Mouse (Mus musculus) lung, postnatal 14 days (tissue): ENCODE data around the gene Wdr72.
A peak's percentile ranks its signal among the peaks of the same experiment; 100 is the strongest.

Source experiments
- DNase-seq: peaks from one replicate; pipeline ENCODE4 v3.0.0; 2021

Gene Wdr72

DNA sequence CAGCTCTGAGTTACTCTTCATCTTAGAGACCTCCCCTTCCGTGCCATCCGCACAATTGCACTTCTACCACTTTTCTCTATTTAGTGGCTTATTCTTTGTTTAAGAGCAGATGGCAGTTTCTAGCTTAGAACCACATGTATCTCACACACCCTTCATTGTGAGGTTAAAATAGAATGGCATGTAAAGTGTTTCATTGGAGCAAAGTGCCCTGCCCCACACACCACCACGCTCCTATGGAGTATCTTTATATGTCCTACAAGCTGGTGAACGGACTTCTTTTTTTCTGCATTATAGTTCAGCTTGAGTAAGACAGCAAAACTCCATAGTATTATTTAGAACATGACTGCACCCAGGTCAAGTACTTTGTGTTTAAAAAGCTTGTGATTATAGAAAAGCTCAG is 137.9 kb downstream of the Wdr72 start:
- no peak for DNase-seq

DNA sequence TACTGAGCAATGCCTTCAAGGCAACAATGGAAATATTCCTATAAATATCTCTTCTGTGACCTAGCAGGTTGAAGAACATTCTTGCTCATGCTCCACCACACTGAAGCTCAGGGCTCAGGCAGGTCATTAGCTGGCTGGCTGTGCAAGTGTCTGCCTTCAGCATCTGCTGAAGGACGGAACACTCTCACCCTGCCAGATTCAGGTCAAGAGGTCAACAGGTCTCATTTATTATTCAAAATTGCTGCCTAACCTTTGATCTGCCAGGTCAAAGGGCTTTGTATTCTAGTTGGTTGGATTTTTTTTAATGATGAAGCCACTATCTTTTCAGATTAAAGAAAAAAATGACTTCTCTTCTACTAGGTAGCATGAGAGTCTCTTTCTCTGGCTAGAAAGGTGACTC is 139.3 kb downstream of the Wdr72 start:
- DNase-seq: no peak

DNA sequence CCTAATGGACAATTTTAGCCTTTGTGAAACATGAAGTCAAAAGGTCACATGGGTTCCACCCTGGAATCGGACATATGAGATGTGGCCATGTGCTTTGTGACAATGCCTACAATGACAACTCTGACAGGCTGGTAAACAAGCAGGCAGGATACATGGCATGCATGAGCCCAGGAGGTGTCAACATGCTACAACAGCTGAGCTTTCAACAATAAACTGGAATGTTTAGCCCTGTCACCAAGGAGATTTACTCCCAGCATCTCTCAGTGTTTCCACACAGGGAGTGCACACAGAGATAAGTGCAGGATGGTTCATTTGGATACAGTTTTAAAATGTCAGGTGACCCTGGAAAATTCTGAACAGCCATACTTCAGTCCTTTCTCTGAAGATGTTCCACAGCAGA is 140.4 kb downstream of the Wdr72 start:
- no peak for DNase-seq

DNA sequence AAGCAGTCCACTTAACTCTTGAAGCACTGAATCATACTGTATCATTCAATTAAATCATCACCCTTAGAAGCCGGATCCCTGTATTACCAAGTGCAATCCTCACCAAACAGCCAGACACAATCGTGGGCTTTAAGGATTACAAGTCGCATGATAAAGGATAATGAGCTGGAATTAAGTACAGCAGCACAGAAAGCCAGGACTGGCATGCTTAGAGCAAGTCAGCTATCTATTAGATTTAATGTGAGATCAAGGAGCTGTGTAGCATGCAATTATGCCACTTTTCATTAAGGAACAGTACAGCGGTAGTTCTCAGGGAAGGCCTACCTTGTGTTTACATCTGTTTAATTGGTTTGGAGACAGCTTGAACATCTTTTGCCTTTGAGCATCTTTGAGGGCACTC is 148.2 kb downstream of the Wdr72 start:
- DNase-seq: no peak

GRCm38 (mm10) chr9:74277752-74278385 is 167.7 kb downstream of the Wdr72 start:
- no peak for DNase-seq

GRCm38 (mm10) chr9:74282072-74282471 is 171.9 kb downstream of the Wdr72 start:
- no peak for DNase-seq

GRCm38 (mm10) chr9:74286210-74286609 is 176.1 kb downstream of the Wdr72 start:
- DNase-seq: peak; percentile 29

- peak; percentile 11 for DNase-seq
These were observed 184.3 kb downstream of the Wdr72 start for GRCm38 (mm10) chr9:74294479-74294878.

DNA sequence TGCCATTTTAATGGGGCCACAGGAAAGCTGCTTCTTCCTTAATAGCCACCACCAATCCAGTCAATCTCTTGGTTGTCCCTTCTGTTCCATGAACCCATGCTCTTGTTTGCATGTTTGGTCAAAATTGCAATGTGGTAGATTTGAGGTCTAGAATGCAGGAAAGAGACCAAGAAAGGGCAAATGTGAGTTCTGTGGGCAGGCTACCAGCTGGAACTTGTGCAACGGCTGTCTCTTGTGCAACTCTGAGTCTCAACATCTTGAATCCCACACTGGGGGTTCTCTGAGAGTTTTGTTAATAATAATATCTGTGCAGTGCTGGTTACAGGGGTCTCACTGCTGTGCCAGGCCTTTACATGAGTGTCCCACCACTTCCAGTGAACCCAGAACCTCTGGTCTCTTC is 208.6 kb downstream of the Wdr72 start:
- no peak for DNase-seq

DNA sequence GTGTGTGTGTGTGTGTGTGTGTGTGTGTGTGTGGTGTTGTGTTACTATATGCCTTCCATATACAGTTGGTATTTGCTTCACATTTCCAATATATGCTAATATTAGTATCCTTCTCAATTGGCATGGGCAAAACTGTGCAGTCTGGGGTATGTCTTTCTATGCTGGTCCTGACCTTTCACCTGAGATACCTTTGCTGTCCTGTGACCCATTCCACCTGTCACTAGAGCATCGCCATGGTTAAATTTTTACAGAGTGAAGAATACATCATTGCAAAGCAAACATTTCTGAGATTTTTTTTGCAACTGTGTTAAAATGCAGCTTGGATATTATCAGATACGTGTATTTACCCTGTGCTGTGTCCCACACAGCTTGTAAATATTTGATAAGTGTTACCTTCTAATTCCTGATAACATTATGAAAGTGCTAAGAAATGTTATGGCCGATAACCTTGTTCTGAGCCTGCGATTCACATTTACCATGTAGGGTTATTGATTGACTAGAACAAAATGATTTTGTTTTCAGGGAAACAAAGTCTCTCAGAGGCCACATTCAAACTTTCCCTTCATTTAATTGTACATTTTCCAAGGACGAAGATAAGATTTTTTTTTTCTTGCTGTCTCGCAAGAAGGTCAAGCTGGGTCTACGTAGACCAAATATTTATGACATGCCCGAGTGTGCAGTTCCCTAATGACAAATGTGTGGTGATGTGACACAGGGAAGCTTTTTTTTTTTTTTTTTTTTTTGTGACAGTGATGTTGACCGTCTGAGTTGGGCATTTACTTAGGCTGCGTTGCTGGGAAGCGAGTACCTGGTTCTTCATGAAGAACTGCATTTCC is 214.2 kb downstream of the Wdr72 start:
- DNase-seq: no peak

- DNase-seq: no peak
These were observed 214.8 kb downstream of the Wdr72 start for GRCm38 (mm10) chr9:74324925-74325295.

DNA sequence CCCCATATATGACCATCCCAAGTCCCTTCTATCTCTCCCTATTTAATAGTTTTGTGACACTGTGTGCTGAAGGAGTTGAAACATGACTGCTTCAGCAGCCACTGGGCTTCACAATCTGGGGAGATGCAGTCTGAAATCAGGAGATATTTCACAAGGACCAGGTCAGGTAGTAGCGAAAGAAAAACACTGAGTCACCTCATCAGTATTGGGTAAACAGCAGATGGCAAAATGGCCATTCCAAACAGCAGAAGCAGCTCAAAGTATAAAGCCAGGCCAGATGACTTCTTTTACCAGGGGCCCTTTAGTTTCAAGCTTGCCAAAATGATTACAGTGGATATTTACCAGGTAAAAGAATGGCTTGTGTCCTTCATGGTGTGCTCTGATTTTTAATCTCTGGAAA is 215.8 kb downstream of the Wdr72 start:
- DNase-seq: no peak

GRCm38 (mm10) chr9:74328821-74329220 is 218.7 kb downstream of the Wdr72 start:
- no peak for DNase-seq

DNA sequence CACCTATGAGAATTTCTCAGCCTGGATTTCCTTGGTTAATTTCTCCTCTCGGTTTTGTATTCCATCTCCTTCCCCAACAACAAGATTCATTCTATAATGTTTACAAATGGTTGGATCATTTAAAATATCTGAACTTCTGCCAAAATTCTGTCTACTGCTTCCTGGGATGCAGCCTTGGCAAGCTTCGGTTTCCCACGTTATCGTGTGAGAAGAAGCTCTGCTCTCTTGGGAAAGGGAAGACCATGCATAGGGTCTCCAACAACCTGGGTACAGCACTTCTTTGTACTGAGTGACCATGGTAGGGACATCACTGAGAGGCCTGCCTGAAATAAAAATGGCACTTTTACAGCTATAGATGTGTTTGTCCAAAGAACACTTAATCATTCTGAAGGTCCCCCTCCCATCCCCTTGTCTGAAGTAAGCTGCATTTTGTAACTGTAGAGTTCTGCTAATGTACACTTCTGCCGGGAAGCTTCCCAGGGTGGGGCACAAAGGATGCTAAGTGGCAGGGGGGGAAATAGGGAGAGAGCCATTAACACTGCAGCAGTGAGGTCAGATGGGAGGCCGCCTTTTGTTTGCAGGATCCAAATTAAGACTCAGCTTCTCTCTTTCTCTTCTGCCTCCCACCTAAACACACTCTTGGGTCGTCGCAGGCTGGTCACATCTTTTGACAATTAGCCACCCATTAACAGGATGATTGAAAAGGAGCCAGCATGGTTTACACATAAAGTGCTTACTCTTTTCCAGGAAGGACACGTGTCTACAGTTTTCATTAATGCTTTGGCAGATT is 220.7 kb downstream of the Wdr72 start:
- no peak for DNase-seq

- no peak for DNase-seq
These were observed 222.2 kb downstream of the Wdr72 start for GRCm38 (mm10) chr9:74332321-74332720.
